Mouse (Mus musculus) liver, postnatal 0 days (tissue): ENCODE data around the gene Atp5d. TPM values are rescaled to one million over a fixed set of nuclear protein-coding genes. Genes with fewer than 3 reads are reported as not detected.

Experiments used
- ATAC-seq: fragments of 200-750 bp; cut with Nextera tagmentation; 2 replicates; pipeline ENCODE4 v1.8.0; 2017; ENCODE audit warnings: mild to moderate bottlenecking, moderate library complexity
- DNase-seq: peaks from one replicate; pipeline ENCODE4 v3.0.0-alpha.2; 2016
- H3K27ac ChIP-seq: fragments of 300-500 bp; sonication (generic); 2 replicates; pipeline ENCODE4 v1.5.1; 2014; ENCODE audit warnings: antibody characterized with exemption, moderate library complexity, mild to moderate bottlenecking, low read depth
- H3K27me3 ChIP-seq: fragments of 300-500 bp; sonication (generic); 2 replicates; pipeline ENCODE4 v1.6.1; 2014; ENCODE audit warnings: low read length, control low read depth, mixed read lengths; ENCODE audit not compliant: insufficient read depth
- H3K36me3 ChIP-seq: fragments of 300-500 bp; sonication (generic); replicated peaks from 2 replicates; pipeline ENCODE4 v1.6.1; 2014; ENCODE audit warnings: mild to moderate bottlenecking, control low read depth, low read length, moderate library complexity, mixed read lengths; ENCODE audit not compliant: insufficient read depth
- H3K4me1 ChIP-seq: fragments of 300-500 bp; sonication (generic); 2 replicates; pipeline ENCODE4 v1.6.1; 2014; ENCODE audit warnings: antibody characterized with exemption, mild to moderate bottlenecking, control low read depth; ENCODE audit not compliant: insufficient read depth
- H3K4me2 ChIP-seq: fragments of 300-500 bp; sonication (generic); 2 replicates; pipeline ENCODE4 v1.6.1; 2014; ENCODE audit warnings: low read depth, mild to moderate bottlenecking, low read length, moderate library complexity, mixed read lengths
- H3K4me3 ChIP-seq: fragments of 300-500 bp; sonication (generic); 2 replicates; pipeline ENCODE4 v1.5.1; 2014; ENCODE audit warnings: low read depth, low read length
- H3K9ac ChIP-seq: fragments of 300-500 bp; sonication (generic); replicated peaks from 2 replicates; pipeline ENCODE4 v1.6.1; 2014; ENCODE audit warnings: mild to moderate bottlenecking, moderate library complexity
- H3K9me3 ChIP-seq: fragments of 300-500 bp; sonication (generic); 2 replicates; pipeline ENCODE4 v1.6.1; 2016; ENCODE audit warnings: mild to moderate bottlenecking, control low read depth, low read length, mixed read lengths
- CTCF ChIP-seq: sonication (generic); IDR thresholded peaks from 2 replicates; pipeline ENCODE4 v1.5.1; 2016; ENCODE audit warnings: antibody characterized with exemption, low read depth
- EP300 ChIP-seq: IDR thresholded peaks from 2 replicates; pipeline ENCODE4 v1.6.1; 2016; ENCODE audit warnings: antibody characterized with exemption, low read depth, mild to moderate bottlenecking
- WGBS: fragments of 180-500 bp; shearing (Covaris S2); extraction: QIAGEN DNeasy Blood & Tissue Kit; methylation state at CpG from one replicate; pipeline ENCODE4 v1.1.7; 2014; ENCODE audit not compliant: insufficient replicate concordance; 5-methylcytosine and 5-hydroxymethylcytosine counted together
- polyA plus RNA-seq: library from polyadenylated mRNA; unstranded; fragments of >200 nt; fragmentation: Nextera tagmentation; extraction: Ambion mirVana; gene quantifications from 2 replicates; pipeline ENCODE4 v1.2.1, GENCODE M21; 2015

The Atp5d gene
- polyA plus RNA-seq, 1 experiment from 2014 or later: 576 TPM

DNA sequence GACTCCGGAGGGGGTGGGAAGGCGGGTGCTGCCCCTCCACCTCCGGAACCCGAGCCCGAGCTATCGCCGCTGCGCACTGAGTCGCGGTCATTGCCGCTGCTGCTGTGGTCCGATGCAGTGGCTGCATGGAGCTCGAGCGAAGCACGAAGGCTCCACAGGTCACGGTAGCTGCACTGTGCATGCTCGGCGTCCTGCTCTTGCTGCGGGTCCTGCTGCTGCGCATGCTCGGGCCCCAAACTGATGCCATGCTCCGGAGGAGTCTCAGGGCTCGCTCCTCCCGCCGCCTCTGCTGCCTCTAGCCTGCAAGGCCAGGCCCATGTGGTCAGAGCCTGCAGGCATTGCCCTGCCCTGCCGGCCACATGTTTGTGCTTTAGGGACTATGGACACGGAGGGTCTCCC lies 6.5 kb upstream of the Atp5d start:
- no peak overlapping the region for H3K9ac ChIP-seq
- 78% methylated on average over 27 of the region's 27 CpGs for WGBS
- no peak overlapping the region for H3K4me3 ChIP-seq
- peaks cover 24% of the 10 kb centered on the region for H3K4me1 ChIP-seq
- peaks cover 41% of the 10 kb centered on the region for H3K36me3 ChIP-seq
- no peak for DNase-seq
- H3K9me3 ChIP-seq: no peaks in the 10 kb centered on the region
- H3K27ac ChIP-seq: no peak overlapping the region
- H3K4me2 ChIP-seq: no peak overlapping the region
- no peak for ATAC-seq
- TF ChIP-seq CTCF (no peak), EP300 (no peak)
- H3K27me3 ChIP-seq: peaks cover 9% of the 10 kb centered on the region

DNA sequence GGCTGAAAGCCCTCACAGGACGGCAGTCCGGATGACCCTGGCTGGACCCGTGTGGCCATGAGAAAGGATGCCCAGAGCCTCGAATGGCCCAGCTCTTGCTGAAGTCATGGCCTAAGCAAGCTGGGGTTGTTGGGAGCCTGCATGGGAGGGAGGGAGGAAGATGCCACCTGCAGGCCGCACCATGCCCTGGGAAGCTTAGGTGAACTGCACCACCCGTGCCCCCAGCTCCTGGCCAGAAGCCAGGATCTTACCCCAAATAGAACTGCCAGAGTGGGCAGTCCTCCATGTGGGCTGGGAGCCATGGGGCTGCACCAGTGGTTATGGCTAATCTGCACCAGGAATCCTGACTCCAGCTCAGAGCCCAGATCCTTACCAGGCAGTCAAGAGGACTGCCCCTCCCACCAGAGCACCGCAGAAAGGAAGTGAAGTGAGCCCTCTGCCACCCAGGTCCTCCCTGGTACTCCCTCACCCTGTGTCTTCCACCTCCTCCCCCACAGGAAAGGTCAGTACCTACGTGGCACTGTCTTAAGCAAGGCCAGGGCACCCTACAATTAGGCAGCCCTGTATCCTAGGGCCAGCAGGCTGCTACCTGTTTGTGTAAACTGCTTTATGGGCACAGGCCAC lies 5.1 kb upstream of the Atp5d start:
- peaks cover 27% of the 10 kb centered on the region for H3K36me3 ChIP-seq
- peaks cover 36% of the 10 kb centered on the region for H3K4me1 ChIP-seq
- DNase-seq (no peak), ATAC-seq (no peak)
- TF ChIP-seq EP300 (no peak), CTCF (peak; percentile 39)
- H3K9ac ChIP-seq: no peak overlapping the region
- no peaks in the 10 kb centered on the region for H3K9me3 ChIP-seq
- 61% methylated on average over 8 of the region's 8 CpGs for WGBS
- no peak overlapping the region for H3K4me3 ChIP-seq
- no peak overlapping the region for H3K4me2 ChIP-seq
- no peak overlapping the region for H3K27ac ChIP-seq
- peaks cover 23% of the 10 kb centered on the region for H3K27me3 ChIP-seq

DNA sequence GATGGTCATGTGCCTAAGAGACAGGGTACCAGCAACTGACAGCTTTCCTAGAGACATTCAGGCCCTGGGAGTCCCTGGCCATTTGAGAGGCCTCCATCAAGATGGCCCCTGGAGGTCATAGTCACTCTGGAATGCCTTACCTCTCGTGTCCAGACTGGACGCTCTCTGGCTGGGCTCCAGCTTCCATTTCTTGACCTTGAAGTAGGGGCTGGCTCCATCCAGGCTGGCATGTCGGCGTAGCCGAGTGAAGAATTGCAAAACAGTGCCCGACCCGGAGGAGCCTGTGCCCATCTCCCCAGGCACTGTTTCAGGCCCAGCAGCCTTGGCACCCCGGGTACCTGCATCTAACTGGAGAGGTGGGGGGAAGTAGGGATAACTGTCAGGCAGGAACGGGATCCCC lies 4.0 kb upstream of the Atp5d start:
- H3K36me3 ChIP-seq: peaks cover 16% of the 10 kb centered on the region
- DNase-seq (no peak), ATAC-seq (no peak)
- no peak overlapping the region for H3K27ac ChIP-seq
- no peaks in the 10 kb centered on the region for H3K9me3 ChIP-seq
- no peak overlapping the region for H3K9ac ChIP-seq
- no peak overlapping the region for H3K4me3 ChIP-seq
- peaks cover 34% of the 10 kb centered on the region for H3K27me3 ChIP-seq
- TF ChIP-seq EP300: no peak
- TF ChIP-seq CTCF: no peak
- H3K4me2 ChIP-seq: no peak overlapping the region
- peaks cover 47% of the 10 kb centered on the region for H3K4me1 ChIP-seq
- WGBS: 92% methylated on average over 9 of the region's 9 CpGs

DNA sequence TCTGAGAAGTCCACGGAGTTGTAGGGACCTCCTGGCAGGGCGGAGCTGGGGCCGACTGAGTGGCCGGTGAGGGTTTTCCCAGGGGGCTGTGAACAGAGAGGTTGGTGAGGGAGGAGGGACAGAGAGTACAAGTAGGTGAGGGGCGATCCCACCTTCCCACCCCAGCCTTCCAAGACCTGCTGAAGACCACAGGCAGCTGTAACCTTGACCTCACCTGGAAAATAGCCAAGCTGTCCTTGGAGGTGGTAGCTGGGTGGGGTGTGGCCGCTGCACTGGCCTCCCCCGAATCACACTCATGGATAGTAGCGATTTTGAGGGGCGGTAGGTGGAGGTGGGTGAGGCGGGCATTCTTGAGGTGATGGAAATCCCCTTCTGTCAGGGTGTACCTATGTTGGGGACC lies 3.3 kb upstream of the Atp5d start:
- TF ChIP-seq EP300: no peak
- TF ChIP-seq CTCF: no peak
- Histone ChIP-seq H3K4me2 (no peak overlapping the region), H3K27me3 (peaks cover 37% of the 10 kb centered on the region), H3K4me3 (no peak overlapping the region), H3K4me1 (peaks cover 47% of the 10 kb centered on the region), H3K9me3 (no peaks in the 10 kb centered on the region), H3K9ac (no peak overlapping the region), H3K36me3 (peaks cover 9% of the 10 kb centered on the region), H3K27ac (no peak overlapping the region)
- no peak for ATAC-seq
- WGBS: 85% methylated on average over 10 of the region's 10 CpGs
- DNase-seq: no peak

DNA sequence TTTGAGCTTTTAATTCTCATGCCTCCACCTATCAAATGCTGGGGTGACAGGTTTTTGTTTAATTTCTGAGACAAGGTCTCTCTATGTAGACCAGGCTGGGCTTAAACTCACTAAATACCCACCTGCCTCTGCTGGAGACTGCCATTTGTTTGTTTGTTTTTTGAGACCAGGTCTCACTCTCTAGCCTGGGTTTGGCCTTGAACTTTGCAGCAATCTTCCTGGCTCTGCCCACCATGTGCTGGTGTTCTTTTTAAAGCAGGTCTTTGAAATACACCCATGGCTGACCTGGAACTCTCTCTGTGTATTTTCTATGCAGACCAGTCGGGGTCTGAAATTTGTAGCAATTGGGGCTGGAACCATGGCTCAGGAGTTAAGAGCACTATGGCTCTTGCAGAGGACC lies 2.8 kb upstream of the Atp5d start:
- no peak for ATAC-seq
- DNase-seq: no peak
- TF ChIP-seq CTCF (no peak), EP300 (no peak)
- Histone ChIP-seq H3K4me2 (no peak overlapping the region), H3K4me3 (no peak overlapping the region), H3K4me1 (peaks cover 47% of the 10 kb centered on the region), H3K36me3 (peaks cover 4% of the 10 kb centered on the region), H3K9me3 (no peaks in the 10 kb centered on the region), H3K27me3 (peaks cover 37% of the 10 kb centered on the region), H3K9ac (no peak overlapping the region), H3K27ac (no peak overlapping the region)
- 88% methylated on average over 1 of the region's 1 CpGs for WGBS

DNA sequence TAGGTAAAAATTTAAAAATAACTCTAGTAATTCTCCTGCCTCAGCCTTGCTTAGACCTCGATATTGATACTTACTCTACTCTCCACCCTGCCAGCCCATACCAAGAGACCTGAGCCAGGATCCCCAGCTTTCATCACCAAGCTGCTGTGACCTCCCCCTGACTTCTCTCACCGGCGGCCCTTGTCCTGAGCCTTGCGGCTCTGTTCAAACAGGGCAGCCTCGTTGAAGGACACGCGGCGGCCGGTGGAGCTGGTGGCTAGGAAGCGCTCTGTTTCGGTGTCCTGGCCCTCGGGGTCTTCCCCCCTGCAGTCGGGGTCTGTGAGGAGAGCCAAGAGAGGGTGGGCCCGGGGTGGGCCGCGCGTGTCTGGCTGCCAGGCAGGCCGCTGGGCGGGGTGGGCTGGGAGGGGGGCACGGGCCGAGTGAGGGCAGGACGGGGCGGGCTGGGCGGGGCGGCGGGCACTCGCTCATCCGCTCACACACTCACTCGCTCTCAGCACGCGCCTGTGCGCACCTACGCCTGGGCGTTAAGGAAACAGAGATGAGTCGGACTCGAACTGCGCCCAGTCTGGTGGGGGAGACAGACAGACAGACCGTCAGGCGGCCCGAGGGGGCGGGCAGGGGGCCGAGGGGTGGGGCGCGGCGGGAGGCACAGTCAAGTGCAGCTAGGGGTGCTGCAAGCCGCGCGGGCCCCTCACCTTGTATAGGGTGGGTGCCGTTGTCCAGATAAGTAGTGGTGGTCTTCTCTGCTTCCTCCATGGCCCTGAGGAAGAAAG lies 2.1 kb upstream of the Atp5d start:
- Histone ChIP-seq H3K9ac (no peak overlapping the region), H3K27me3 (peaks cover 37% of the 10 kb centered on the region), H3K27ac (no peak overlapping the region), H3K4me1 (peaks cover 47% of the 10 kb centered on the region), H3K36me3 (no peaks in the 10 kb centered on the region), H3K4me2 (peak overlapping the region; percentile 96), H3K4me3 (no peak overlapping the region), H3K9me3 (no peaks in the 10 kb centered on the region)
- WGBS: 28% methylated on average over 39 of the region's 49 CpGs
- no peak for DNase-seq
- TF ChIP-seq EP300 (no peak), CTCF (no peak)
- ATAC-seq: no peak
